Mouse (Mus musculus): Measurements from ENCODE around the gene Foxm1. TPM values are rescaled to one million over a fixed set of nuclear protein-coding genes. Genes with fewer than 3 reads are reported as not detected.
A peak's percentile ranks its signal among the peaks of the same experiment; 100 is the strongest.

The Foxm1 gene
- polyA plus RNA-seq (2016; fragmentation: Nextera tagmentation; extraction: Ambion mirVana) = 32.0 and 36.8 TPM in 2 replicates

- H3K27ac ChIP-seq = peak within 1 kb of the TSS; percentile 88
- peak within 1 kb of the TSS; percentile 97 for H3K4me2 ChIP-seq (replicated peaks)
- peaks cover 19% of the 10 kb centered on the region for H3K4me1 ChIP-seq
- H3K9me3 ChIP-seq = no peaks in the 10 kb centered on the region
- under 1% methylated on average over 75 of the region's 76 CpGs for WGBS
- peak within 1 kb of the TSS; percentile 87 for H3K9ac ChIP-seq
- peak within 1 kb of the TSS; percentile 84 for H3K4me3 ChIP-seq
- no peaks in the 10 kb centered on the region for H3K27me3 ChIP-seq (replicated peaks)
- peaks cover 30% of the 10 kb centered on the region for H3K36me3 ChIP-seq
- peak; percentile 88 for ATAC-seq (ENCODE audit: low FRiP score, low read depth)
Observed at GRCm38 (mm10) chr6:128362381-128363006, at the start of gene Foxm1, which contains the start of gene Rhno1. TSS of gene Foxm1 (plus strand) at chr6:128362967. TSS of gene Rhno1 (minus strand) at chr6:128362911.

GRCm38 (mm10) chr6:128314796-128315195 is 48.0 kb upstream of the Foxm1 start:
- ATAC-seq (ENCODE audit: low FRiP score, low read depth) = no peak
- Histone ChIP-seq H3K4me2 (replicated peaks) (no peak overlapping the region), H3K27ac (no peak overlapping the region), H3K9me3 (no peaks in the 10 kb centered on the region), H3K4me3 (no peak overlapping the region), H3K36me3 (no peaks in the 10 kb centered on the region), H3K27me3 (replicated peaks) (no peaks in the 10 kb centered on the region), H3K4me1 (no peaks in the 10 kb centered on the region), H3K9ac (no peak overlapping the region)
- WGBS = 85% methylated on average over 6 of the region's 6 CpGs

- Histone ChIP-seq H3K27me3 (replicated peaks) (no peaks in the 10 kb centered on the region), H3K27ac (no peak overlapping the region), H3K36me3 (no peaks in the 10 kb centered on the region), H3K9me3 (no peaks in the 10 kb centered on the region), H3K4me1 (no peaks in the 10 kb centered on the region), H3K4me3 (no peak overlapping the region), H3K4me2 (replicated peaks) (no peak overlapping the region), H3K9ac (no peak overlapping the region)
- ATAC-seq (ENCODE audit: low FRiP score, low read depth) = no peak
- WGBS = 81% methylated on average over 8 of the region's 8 CpGs
Observed at GRCm38 (mm10) chr6:128315597-128315996, 47.2 kb upstream of the Foxm1 start.

GRCm38 (mm10) chr6:128318317-128318716 is 44.5 kb upstream of the Foxm1 start:
- WGBS = 17% methylated on average over 4 of the region's 4 CpGs
- Histone ChIP-seq H3K36me3 (peaks cover 25% of the 10 kb centered on the region), H3K4me1 (no peaks in the 10 kb centered on the region), H3K9ac (no peak overlapping the region), H3K4me3 (no peak overlapping the region), H3K27me3 (replicated peaks) (no peaks in the 10 kb centered on the region), H3K27ac (no peak overlapping the region), H3K4me2 (replicated peaks) (no peak overlapping the region), H3K9me3 (no peaks in the 10 kb centered on the region)
- ATAC-seq (ENCODE audit: low FRiP score, low read depth) = peak; percentile 25; the same call in 1 of the 2 replicates

GRCm38 (mm10) chr6:128334397-128335124 is 28.2 kb upstream of the Foxm1 start:
- Histone ChIP-seq H3K9ac (no peak overlapping the region), H3K27me3 (replicated peaks) (no peaks in the 10 kb centered on the region), H3K27ac (no peak overlapping the region), H3K9me3 (peaks cover 7% of the 10 kb centered on the region; the same call in 1 of the 2 replicates), H3K36me3 (peaks cover 52% of the 10 kb centered on the region), H3K4me2 (replicated peaks) (no peak overlapping the region), H3K4me1 (peaks cover 3% of the 10 kb centered on the region; the same call in 1 of the 2 replicates), H3K4me3 (no peak overlapping the region)
- ATAC-seq (ENCODE audit: low FRiP score, low read depth) = peak; percentile 89
- 27% methylated on average over 12 of the region's 12 CpGs for WGBS

DNA sequence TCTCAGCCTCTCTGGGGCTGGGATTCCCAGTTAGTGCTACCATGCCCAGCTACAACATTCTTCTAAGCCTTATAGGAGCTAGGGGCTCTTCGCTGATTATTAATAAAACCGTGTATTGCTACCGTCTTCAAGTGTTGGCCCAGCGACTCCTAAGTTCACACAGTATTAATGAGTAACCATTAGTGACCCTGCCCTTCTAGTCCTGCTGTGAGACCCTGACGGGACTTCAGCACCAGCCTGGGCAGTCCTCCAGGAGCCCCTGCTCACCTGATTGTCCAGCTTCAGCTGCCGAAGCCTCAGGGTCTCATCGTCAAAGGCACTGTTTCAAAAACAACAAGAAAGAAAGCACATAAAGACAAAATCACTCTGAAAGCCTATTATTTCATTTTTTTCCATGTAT is 25.3 kb upstream of the Foxm1 start:
- peaks cover 3% of the 10 kb centered on the region; the same call in 1 of the 2 replicates for H3K4me1 ChIP-seq
- H3K9ac ChIP-seq = no peak overlapping the region
- peaks cover 33% of the 10 kb centered on the region for H3K36me3 ChIP-seq
- 73% methylated on average over 7 of the region's 7 CpGs for WGBS
- no peak overlapping the region for H3K4me3 ChIP-seq
- no peaks in the 10 kb centered on the region for H3K9me3 ChIP-seq
- no peak overlapping the region for H3K4me2 ChIP-seq (replicated peaks)
- no peak for ATAC-seq (ENCODE audit: low FRiP score, low read depth)
- H3K27me3 ChIP-seq (replicated peaks) = no peaks in the 10 kb centered on the region
- H3K27ac ChIP-seq = no peak overlapping the region

- Histone ChIP-seq H3K27ac (no peak overlapping the region), H3K4me1 (peaks cover 3% of the 10 kb centered on the region; the same call in 1 of the 2 replicates), H3K9ac (no peak overlapping the region), H3K4me3 (no peak overlapping the region), H3K27me3 (replicated peaks) (no peaks in the 10 kb centered on the region), H3K9me3 (no peaks in the 10 kb centered on the region), H3K36me3 (peaks cover 24% of the 10 kb centered on the region), H3K4me2 (replicated peaks) (no peak overlapping the region)
- 41% methylated on average over 5 of the region's 5 CpGs for WGBS
- no peak for ATAC-seq (ENCODE audit: low FRiP score, low read depth)
Observed at GRCm38 (mm10) chr6:128338876-128339275, 23.9 kb upstream of the Foxm1 start.

- Histone ChIP-seq H3K27ac (no peak overlapping the region), H3K9ac (no peak overlapping the region), H3K4me3 (no peak overlapping the region), H3K27me3 (replicated peaks) (no peaks in the 10 kb centered on the region), H3K4me1 (peaks cover 3% of the 10 kb centered on the region; the same call in 1 of the 2 replicates), H3K9me3 (no peaks in the 10 kb centered on the region), H3K4me2 (replicated peaks) (no peak overlapping the region), H3K36me3 (peaks cover 12% of the 10 kb centered on the region)
- WGBS = 96% methylated on average over 11 of the region's 11 CpGs
- no peak for ATAC-seq (ENCODE audit: low FRiP score, low read depth)
Observed at GRCm38 (mm10) chr6:128341956-128342723, 20.6 kb upstream of the Foxm1 start.

DNA sequence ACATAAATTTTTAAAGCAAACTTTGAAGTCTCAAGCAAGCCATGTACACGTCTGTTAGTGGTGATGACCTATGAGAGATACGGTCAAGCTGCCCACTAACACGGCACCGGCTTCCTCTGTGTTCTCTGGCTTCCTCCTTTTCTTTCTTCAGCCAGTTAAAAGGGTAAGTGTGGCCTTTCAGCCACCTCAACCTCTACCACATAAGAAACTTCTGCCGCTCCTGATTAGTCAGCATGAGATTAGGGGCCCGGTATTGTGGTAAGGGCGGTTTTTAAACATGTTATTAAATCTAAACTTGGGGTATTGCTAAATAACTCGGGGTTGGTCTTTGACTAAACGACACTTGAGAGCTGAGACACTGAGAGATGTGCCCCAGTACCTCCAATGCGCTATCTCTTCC is 17.1 kb upstream of the Foxm1 start:
- H3K9ac ChIP-seq = no peak overlapping the region
- H3K9me3 ChIP-seq = no peaks in the 10 kb centered on the region
- WGBS = 94% methylated on average over 10 of the region's 10 CpGs
- no peak overlapping the region for H3K27ac ChIP-seq
- H3K4me2 ChIP-seq (replicated peaks) = no peak overlapping the region
- peaks cover 12% of the 10 kb centered on the region for H3K36me3 ChIP-seq
- H3K27me3 ChIP-seq (replicated peaks) = no peaks in the 10 kb centered on the region
- H3K4me1 ChIP-seq = no peaks in the 10 kb centered on the region
- H3K4me3 ChIP-seq = no peak overlapping the region
- no peak for ATAC-seq (ENCODE audit: low FRiP score, low read depth)

GRCm38 (mm10) chr6:128346782-128347181 is 16.0 kb upstream of the Foxm1 start:
- no peak overlapping the region for H3K4me3 ChIP-seq
- peaks cover 17% of the 10 kb centered on the region for H3K36me3 ChIP-seq
- H3K4me2 ChIP-seq (replicated peaks) = no peak overlapping the region
- H3K4me1 ChIP-seq = no peaks in the 10 kb centered on the region
- 92% methylated on average over 6 of the region's 6 CpGs for WGBS
- H3K27me3 ChIP-seq (replicated peaks) = no peaks in the 10 kb centered on the region
- no peaks in the 10 kb centered on the region for H3K9me3 ChIP-seq
- H3K27ac ChIP-seq = no peak overlapping the region
- no peak overlapping the region for H3K9ac ChIP-seq
- no peak for ATAC-seq (ENCODE audit: low FRiP score, low read depth)

GRCm38 (mm10) chr6:128349711-128350110 is 13.1 kb upstream of the Foxm1 start:
- Histone ChIP-seq H3K27ac (no peak overlapping the region), H3K4me1 (peaks cover 3% of the 10 kb centered on the region; the same call in 1 of the 2 replicates), H3K9me3 (no peaks in the 10 kb centered on the region), H3K36me3 (peaks cover 8% of the 10 kb centered on the region; the same call in 1 of the 2 replicates), H3K9ac (no peak overlapping the region), H3K4me2 (replicated peaks) (no peak overlapping the region), H3K4me3 (no peak overlapping the region), H3K27me3 (replicated peaks) (no peaks in the 10 kb centered on the region)
- WGBS = 44% methylated on average over 7 of the region's 7 CpGs
- 0 out of 2 replicates have a peak, but pooled peaks have one; percentile 56 for ATAC-seq (ENCODE audit: low FRiP score, low read depth)

- H3K9me3 ChIP-seq = no peaks in the 10 kb centered on the region
- H3K4me1 ChIP-seq = peaks cover 10% of the 10 kb centered on the region
- H3K36me3 ChIP-seq = peaks cover 32% of the 10 kb centered on the region
- ATAC-seq (ENCODE audit: low FRiP score, low read depth) = no peak
- H3K4me3 ChIP-seq = no peak overlapping the region
- 72% methylated on average over 3 of the region's 3 CpGs for WGBS
- H3K9ac ChIP-seq = no peak overlapping the region
- H3K27me3 ChIP-seq (replicated peaks) = no peaks in the 10 kb centered on the region
- peak overlapping the region; percentile 74; the same call in 1 of the 2 replicates for H3K4me2 ChIP-seq (replicated peaks)
- no peak overlapping the region for H3K27ac ChIP-seq
Observed at GRCm38 (mm10) chr6:128354140-128354539, 8.6 kb upstream of the Foxm1 start.
